Mouse (Mus musculus) splenic B cell, adult 2 months (primary cell): ENCODE measurements around the gene Thrsp.

Experiments
- DNase-seq: peaks from one replicate; pipeline ENCODE4 v3.0.0-alpha.2; 2011; ENCODE audit warnings: low read depth, low spot score
- H3K27me3 ChIP-seq: 2 replicates; pipeline ENCODE4 v1.6.1; 2012; ENCODE audit warnings: mild to moderate bottlenecking, low read length, moderate library complexity, mixed read lengths; ENCODE audit not compliant: control insufficient read depth, poor library complexity, insufficient read depth, severe bottlenecking
- H3K36me3 ChIP-seq: 2 replicates; pipeline ENCODE4 v1.6.1; 2012; ENCODE audit warnings: mild to moderate bottlenecking, low read length, moderate library complexity, mixed read lengths; ENCODE audit not compliant: control insufficient read depth, poor library complexity, insufficient read depth, severe bottlenecking

Gene Thrsp

DNA sequence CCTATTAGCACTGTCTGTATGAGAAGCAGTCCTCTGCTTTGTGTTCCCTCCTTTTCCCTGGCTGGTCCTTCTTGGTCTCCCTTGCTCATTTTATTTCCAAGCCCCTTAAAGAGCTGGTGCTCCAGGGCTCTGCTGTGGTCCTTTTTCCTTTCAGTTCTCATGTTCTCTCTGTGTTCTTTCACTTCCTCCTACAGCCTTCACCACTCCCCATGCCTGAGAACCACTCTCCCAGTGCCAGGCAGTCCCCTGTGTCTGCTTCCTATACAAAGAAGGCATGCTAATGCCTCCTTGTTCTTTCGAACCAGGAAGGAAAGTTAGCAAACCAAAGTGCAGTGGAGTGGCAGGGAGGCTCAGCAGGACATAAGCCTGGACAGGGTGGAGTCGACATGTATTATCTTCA is 41.6 kb downstream of the Thrsp start:
- peak; percentile 38 for DNase-seq
- no peaks in the 10 kb centered on the region for H3K27me3 ChIP-seq

DNA sequence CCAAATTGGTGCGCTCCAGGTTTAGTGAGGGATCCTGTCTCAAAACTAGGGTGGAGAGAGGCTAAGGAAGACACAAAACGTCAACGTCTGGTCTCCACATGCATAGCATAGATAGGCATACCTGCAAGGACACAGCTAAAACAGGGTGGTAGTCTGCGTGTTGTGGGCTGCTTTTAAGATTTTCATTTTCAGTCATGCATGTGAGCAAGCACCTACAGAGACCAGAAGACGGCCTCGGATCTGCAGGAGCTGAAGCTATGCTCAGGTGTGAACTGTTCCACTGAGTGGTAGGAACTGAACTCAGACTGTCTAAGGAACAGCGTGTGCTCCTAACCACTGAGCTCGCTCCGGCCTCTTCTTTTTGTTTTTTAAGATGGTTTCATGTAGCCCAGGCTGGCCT is 42.4 kb downstream of the Thrsp start:
- DNase-seq: no peak
- Histone ChIP-seq H3K27me3 (no peaks in the 10 kb centered on the region), H3K36me3 (peaks cover 2% of the 10 kb centered on the region)

More for the DNA sequence above, 41.6 kb downstream of the Thrsp start:
- peaks cover 2% of the 10 kb centered on the region for H3K36me3 ChIP-seq

DNA sequence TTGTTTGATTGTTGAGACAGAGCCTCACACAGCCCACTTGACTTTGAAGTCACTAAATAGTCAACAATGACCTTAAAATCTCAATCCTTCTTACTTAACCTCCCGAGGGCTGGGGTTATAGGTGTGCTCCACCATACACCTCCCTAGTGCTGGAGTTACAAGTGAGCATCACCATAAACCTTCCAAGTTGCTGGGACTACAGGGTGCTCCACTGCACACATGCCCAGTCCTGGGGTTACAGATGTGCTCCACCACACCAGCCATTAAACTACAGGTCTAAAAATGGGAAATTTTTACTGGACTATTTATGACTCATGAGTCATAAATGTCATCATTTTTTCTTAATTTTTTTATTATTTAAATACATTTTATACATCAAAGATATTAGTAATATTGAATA is 51.6 kb downstream of the Thrsp start:
- H3K27me3 ChIP-seq: no peaks in the 10 kb centered on the region; the same call in 1 of the 2 replicates
- DNase-seq: no peak
- H3K36me3 ChIP-seq: no peaks in the 10 kb centered on the region
